Mouse (Mus musculus): ENCODE measurements around the gene Osbpl11.
"Not testable (repeated sequence)": the region's sequence is repeated elsewhere in the genome, so short reads cannot be mapped to it uniquely, and the experiment has no call there.

- not testable (repeated sequence) for TF ChIP-seq POLR2A (IDR thresholded peaks at IDR 0.05; ENCODE audit: control insufficient read depth, low read depth, low read length); CTCF (IDR thresholded peaks at IDR 0.05; ENCODE audit: control insufficient read depth, insufficient read depth, insufficient replicate concordance, low read depth, low read length)
Measured at GRCm38 (mm10) chr16:33179222-33179621, 5.6 kb upstream of the Osbpl11 start.
